Mouse (Mus musculus) spleen, adult 18-20 months (tissue): ENCODE measurements around the gene Atp8a2.

Source experiments
- DNase-seq, 2 experiments: peaks; one replicate each; pipeline ENCODE4 v3.0.0; 2022; ENCODE audit warnings: mixed read lengths in 2 of 2

The Atp8a2 gene

DNA sequence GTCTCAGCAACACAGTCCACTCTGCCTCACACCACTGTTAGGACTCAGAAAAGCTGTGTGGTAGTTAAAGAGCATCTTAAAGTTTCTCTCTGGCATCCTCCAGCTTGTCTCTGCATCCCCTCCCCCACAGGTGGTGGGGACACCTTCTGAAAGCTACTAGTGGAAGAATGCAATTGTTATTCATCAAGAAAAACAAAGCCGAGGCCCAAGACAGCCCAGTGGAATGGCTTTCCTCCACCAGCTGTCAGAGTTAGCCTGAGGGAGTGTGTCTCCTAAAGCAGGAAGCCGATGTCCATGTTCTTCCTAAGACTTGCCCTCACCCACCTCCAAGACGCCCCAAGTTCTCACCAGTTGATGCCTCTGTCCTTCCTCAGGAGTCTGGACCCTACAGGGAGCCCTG is 48.1 kb downstream of the Atp8a2 start:
- no peak for DNase-seq

DNA sequence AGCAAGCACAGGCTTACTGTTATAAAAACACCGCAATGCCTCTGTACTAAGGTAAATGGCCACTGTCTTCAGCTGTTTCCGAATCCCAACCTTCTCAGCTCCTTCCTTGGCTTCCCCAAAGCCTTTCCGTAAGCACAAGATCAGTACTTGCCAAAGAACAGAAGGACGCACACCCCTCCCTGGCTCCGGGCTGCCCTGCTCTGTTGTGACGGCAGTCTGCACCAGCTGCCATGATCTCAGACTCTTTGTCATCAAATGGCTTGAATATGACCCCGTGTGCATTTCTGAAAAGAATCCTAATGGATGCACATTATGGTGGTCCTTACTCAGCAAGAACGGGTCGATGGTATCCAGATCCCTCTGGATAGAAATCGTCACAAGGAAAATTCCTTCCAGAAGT is 53.7 kb downstream of the Atp8a2 start:
- DNase-seq = no peak

DNA sequence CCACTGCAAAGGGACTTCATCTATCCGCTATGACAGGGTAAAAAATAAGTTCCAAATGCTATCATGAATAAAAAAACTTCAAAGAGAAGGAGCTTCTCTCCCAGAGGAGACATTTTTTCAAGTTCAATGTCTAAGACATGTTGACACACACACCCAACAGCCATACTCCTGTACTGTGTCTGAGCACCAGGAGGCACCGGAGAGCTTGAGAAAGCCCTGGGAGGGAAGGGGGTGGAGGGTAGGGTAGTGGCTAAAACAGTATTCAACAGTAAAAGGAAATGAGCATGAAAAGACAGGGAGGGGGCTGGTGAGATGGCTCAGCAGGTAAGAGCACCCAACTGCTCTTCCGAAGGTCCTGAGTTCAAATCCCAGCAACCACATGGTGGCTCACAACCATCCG is 58.6 kb downstream of the Atp8a2 start:
- DNase-seq = no peak

DNA sequence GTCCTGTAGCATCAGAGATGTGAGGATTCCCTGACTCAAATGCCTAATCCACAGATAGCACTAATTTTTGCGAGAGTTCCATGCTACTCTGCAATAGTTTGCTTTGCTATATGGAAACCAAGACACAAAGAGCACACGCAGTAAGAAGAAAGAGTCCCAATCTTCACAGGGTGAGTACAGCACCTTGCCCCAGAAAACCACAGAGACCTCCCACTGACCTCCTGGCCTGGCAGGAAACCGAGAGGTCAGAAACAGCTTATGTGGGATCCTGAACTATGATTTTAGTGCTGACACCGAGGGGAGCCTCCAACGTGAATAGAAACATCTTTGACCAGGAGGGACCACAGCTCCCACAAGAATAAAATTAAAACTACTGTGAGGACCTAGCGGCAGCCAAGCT is 59.2 kb downstream of the Atp8a2 start:
- DNase-seq = no peak

DNA sequence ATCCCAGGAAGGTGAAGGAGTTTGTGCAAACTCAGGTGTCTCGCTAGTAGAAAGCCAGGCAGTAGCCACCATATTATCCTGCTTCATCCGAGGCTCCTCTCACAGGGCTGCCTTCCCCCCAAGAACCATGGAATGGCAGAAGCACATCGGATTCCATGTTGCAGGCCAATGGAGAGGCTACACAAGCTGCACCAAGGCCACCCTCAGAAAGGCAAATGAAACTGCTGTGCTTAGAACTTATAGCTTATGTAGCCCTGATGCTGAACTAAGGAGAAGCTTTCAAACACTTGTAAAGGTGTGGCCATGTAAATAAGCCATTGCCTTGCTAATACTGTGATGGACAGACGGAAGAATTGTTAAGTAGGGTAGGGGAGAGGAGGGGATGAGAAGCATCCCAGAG is 61.2 kb downstream of the Atp8a2 start:
- DNase-seq = no peak

DNA sequence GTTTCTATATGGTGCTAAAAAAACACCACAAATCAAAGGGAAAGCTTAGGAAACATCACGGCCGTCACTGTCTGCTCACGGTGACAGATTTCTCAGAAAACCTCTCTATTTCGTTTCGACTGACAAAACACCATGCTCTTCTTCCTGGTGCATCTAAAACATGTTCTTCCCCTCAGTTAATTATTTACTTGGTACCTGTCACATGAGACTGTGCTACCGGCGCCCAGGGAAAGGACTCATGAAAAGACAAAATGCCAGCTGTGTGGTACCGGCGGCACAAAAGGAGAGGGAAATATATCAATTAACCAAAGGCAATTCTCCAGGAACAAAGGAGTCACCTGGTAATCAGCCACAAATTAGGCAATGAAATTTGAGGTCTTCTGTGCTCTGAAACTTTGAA is 62.3 kb downstream of the Atp8a2 start:
- no peak for DNase-seq

DNA sequence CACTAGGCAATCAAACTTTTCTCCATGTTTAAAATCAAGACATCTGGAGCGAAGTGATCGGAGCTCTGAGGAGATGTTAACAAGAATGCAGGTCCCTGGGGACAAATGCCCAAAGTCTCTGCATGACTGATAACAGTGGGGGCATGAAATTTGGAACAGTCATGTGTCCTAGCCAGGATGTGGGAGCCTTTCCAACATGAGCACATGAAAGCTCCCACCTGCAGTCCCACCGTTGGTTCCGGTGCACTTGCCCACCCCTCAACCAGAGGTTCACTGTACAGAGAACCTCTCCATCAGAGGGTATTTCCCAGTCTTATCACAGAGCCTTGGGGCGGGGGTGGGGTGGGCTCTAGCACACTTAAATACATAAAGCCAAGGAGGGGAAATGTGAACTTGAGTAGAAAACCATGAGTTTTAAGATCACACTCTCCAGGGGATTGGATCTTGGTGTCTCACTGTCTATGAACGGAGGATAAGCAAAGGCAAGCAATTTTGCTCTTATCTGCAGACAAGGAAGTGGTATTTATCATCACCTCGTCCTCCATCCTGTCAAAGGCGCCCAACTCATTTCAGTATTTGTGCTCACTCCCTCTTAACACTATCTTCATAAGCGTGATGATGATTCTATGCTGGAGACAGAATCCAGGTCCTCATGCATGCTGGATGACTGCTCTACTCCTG is 65.6 kb downstream of the Atp8a2 start:
- DNase-seq = no peak

DNA sequence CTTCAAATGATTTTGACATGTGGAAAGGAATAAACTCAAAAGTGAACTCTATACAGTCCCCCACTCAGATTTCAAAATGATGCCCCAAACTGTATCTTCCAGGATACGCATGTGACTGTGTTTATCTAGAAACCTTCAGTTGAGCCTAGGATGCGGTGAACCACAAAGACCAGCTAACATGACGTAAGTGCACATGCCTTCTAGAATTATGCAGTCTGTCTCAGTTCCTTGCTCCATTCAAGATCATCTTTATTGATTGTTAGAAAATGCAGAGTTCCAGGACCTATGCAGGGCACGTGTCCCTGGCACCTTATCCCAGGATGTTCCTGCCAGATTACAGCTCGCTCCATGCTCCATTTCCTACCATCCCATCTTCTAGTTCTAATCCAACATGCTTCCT is 67.4 kb downstream of the Atp8a2 start:
- no peak for DNase-seq

DNA sequence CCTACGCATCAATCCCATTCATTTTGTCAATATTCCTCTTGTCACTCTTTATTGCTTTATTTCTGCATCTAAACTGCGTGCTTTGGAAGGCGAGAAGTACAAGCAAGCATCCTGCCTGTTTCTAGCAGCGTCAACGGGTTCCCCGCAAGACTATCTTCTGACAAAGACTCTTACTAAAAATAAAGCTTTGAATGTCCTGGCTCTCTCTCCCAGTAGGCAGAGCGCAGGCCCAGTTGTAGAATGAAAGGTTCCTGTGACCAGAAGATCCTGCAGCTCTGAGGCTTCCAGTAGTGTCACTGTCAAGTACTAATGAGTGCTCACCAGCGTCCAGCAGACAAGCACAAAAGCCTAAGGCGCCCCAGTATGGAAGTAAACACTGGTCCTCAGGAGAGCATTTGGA is 71.8 kb downstream of the Atp8a2 start:
- DNase-seq = no peak

DNA sequence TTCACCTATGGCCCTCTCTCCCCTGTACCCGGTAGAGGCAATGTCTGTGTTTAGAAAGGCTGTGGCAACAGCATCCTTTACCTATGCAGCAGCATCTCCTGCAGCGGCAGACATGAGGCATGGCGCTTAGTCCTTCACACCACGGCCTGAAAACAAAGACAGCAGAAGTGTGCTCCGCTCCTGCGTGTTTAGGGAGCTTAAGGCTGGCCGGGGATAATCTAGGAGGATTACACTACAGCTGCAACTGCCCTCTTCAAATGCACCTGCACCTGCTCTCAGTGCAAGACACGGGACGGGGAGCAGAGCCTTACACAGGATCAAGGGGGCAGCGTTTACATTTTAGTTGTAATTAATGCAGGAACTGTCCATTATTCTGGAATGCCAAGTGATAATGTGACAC is 75.4 kb downstream of the Atp8a2 start:
- no peak for DNase-seq

DNA sequence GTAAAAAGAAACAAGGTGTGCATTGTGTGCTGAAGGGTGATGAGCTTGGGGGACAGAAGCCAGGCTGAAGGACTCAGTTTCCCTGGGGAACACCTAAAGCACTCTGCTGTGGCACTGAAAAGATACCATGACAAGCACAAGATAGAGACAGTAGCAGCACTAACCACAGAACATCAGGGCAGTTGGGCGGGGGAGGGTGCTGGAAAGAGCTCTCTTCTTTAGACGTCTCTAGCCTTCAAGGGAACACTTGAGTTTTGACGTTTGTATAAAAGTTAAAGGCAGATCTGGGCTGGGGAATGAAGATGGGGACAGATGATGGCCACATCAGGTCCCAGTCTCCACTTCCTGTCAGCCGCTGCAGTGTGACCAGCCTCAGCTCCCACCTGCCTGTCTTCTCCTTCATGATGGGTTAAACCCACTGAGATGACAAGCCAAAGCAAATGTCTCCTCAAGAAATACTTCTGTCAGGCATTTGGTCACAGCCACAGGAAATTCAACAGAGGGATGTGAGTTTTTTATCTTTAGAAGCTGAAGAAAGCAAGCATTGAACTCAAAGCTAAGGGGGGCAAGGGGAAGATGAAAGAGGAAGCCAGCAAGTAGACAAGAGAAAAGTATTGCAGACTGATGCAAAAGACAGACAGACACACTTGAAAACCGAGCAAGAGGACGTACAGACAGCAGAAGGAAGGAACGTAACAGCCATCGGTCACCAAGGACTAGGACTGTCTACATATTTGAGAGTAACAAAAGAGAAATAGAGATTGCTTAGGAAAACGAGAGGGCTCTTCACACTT is 79.0 kb downstream of the Atp8a2 start:
- DNase-seq = no peak

DNA sequence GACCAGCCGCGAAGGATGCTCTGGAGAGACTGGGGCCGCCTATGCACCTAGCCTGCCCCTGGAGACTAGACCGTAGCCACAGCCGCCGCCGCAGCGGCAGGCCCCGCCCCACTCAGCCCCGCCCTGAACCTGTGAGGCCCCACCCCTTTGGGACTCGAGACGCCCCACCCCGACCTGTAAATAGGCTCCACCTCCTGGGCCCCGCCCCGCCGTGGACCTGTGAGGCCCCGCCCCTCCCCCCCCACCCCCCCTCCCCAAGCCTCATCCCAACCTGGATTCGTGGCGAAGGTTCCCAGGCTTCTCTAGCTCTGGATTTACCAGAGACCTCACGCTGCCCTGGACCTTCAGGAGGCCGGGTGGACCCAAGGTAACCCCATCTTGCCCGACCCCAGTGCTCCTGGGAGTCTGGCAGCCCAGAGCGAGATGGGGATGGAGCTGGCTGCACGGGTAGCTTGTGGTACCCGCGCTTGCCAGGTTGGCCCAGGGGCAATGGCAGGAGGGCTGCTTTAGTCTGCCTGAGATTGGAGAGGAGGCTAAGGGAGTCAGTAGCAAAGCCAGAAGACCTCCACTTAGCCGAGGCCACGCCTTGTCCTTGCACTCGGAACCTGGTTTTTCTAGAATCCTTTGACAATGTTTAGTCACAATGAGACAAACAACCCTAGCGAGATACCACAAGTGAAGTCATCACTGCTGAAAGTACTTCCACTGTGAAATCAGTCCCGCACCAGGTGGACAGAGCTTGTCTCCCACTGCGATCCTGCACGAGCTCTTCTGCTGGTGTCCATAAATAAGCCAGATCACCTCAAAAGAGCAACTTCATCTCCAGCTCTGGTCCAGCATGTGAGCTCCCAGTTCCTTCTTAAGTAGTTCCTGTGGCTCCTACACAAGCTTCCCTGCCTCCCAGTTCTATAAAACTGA is 109.9 kb downstream of the Atp8a2 start:
- DNase-seq = peak in 1 of 2 experiments; percentile 2

DNA sequence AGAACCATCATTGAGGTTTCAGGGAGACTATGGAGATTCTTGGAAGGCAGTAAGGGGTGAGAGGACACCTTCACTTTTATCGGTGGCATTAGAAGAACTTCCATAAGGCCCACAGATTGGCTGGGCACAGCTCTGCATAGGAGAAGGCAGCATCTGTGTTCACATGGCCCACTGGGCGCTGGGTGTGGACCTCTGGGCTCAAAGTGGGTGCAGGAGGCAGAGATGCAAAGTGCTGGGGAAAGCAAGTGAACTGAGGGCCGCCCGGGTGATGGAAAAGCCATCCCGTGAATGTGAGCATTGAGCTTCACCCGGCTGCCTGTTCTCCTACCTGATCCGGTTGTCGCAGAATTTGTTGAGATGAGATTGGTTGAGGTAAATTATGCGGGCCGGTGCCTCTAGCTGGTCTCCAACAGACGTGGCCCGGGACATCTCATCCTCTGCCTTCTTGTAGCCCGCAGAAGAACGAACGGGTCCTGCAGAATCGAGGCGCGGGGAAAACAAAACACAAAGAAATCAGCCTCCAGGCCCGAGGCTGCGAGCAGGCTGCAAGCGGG is 110.6 kb downstream of the Atp8a2 start:
- no peak for DNase-seq

DNA sequence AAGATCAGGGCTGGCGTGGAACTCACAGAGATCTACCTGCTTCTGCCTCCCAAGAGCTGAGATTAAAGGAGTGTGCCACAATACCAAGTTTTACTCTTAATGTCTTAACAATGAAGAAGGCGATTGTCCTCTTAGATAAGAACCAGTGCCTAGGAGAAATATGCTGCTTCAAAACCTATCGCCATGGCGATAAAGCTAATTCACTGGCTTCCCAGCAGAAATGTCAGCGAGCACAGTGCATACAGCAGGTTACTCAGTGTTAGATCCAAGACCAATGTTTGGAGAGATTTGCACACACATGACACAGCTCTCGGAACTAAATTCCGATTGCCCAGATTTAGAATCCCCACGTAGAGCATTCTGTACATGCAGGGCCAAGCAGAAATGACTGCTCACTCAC is 114.2 kb downstream of the Atp8a2 start:
- DNase-seq = no peak

DNA sequence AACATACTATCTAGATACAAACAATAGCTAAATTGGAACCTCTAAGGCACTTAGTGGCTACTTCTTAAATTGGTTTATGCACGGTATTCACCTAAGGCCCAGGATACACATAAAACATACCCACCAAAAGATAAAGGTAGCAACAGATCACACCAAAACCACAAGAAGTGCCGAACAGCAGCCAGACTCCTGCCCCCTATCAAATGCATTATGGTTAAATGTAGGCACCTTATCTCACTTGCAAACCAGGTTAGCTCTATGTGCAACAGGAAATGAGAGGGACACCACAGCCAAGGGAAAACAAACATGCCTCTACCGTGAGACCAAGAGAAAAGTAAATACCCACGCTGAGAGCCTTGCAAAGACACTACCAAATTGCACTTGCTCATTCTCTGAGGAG is 124.5 kb downstream of the Atp8a2 start:
- DNase-seq = no peak

DNA sequence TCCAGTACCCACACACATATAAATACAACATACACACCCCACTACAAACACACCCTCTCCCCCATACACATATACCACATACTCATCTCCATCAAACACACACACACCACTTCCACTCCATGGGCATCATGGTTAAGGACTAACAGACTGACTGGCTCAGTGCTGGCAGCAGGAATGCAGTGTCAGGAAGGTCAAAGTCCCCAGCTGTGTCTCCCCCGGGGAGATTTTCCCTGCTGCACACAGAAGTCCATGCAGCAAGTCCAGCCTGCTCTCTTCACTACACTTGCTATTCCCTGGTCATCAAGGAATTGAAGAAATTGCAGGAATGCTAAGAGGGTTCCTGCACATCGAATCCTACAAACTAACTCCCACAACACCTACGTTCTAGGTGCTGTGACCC is 131.8 kb downstream of the Atp8a2 start:
- DNase-seq = no peak

DNA sequence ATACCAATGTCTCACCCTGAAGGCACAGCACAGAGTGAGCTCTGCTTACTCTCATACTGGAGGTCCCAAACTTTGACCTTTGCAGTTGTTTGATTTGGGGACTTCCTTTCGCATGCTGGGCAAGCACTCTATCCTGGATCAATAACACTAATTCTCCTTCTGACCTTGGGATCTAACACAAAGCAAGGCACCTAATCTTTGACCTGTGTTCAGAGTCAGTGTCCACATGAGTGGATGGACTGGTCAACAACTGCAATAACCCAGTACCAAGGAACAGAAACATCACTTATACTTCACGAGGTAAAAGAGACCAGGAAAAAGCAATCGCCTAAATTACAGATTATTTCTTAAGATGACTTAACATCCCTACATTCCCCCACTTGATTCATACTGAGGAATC is 136.0 kb downstream of the Atp8a2 start:
- no peak for DNase-seq

DNA sequence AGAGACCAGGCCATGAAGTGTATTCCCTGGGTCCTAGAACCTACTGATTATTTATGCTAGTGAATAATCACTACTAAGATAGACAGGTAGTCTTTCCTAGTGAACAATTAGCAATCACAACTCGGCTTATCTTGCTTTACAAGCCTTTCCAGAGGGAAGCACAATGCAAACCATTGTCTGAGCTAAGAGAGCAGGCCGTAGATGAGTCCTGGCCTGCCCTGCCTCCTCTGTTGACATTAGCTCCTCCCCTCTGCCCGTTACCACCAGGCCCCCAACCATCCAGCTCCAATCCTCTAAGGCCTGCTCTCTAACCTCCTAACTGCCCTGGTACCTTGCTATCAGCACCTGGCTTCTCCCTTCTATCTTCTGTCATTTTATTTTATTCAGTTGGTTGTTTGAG is 138.1 kb downstream of the Atp8a2 start:
- no peak for DNase-seq

DNA sequence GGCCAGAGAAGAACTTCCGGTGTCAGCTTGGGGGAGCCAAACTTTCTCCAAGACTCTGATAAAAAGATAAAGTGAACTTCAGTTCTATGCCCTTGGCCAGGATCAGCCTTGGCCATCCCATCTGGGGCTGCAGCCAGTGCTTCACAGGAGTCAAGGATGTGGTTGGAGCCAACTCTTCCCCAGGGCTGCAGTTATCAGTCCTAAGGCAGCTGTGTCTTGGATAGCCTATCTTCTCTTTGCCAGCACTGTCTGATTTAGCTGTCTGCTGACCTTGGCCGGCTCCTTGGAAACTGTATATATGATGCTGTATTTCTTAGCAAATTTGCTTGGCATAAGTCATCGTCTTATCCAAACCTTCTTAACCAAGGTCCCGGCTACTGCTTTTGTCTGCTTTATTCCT is 141.7 kb downstream of the Atp8a2 start:
- DNase-seq = no peak

DNA sequence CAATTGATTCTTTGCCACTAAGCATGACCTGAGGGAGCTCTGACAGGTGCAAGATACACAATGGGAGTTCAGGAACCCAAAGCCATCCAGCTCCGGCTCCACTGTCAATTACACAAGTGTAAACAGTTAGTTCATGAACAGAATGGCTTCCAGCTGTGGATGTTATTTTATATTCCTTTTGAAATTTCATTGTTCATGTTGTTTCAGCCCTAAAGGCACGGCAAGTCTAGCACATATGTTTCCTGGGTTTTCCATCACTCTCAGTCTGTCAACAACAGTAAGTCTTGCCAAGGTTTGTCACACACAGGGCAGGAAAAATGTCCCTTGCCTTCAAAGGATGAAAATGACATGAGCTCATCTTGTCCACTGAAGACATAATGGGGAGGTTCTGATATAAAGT is 166.3 kb downstream of the Atp8a2 start:
- no peak for DNase-seq

DNA sequence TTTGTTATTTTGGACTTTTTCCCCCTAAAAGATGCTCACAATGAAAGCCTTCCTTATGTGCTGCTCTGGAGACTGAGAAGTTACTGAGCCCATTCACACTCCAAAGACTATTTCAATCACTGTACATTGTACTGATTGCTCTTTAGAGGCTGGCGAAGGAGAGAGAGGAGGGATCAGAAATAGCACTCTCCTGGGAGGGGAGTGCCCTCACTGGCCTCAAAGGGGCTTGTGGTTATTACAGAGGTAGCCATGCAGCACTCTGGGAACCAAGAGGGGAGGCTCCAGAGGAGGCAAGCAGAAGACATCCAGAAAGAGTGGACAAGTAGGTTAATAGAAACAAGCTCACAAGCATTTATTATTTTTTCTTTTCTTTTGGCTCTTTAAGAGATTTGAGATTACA is 169.8 kb downstream of the Atp8a2 start:
- no peak for DNase-seq

DNA sequence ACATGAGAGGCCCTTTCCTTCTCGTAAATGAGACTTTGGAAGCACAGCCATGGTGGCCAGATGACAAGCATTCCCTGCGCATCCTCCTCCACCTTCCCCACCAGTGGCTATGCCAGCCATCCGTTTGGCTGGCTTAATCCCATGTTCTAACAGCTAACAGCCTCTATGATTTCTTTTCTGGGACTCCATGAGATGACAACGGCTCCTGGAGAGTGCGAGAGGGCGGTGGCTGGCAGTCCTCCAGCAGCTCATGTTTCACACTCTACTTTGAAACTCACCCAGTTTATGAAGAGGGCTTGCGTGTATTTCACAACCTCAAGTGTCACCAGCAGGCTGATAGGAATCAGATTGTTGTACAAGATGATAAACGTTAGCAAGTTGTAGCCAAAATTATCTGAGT is 170.3 kb downstream of the Atp8a2 start:
- no peak for DNase-seq

DNA sequence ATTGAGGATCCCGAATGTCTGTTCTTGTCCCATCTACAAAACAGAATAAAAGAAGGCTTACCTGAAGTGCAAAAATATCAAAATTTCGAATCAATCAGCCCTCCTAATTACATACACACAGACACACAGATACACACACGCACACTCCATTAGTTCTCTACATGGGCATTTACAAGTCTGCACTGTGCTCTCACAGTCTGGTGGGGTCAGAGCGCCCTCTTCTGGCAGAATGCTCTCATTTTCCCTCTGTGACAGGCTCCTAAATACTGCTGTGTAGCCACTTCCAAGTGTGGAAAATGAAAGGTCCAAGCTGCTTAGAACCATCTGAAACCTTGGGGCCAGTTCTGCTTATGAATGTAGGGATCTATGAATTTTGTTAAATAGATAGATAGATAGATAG is 181.1 kb downstream of the Atp8a2 start:
- DNase-seq = peak; percentile 24 to 64
